Mouse (Mus musculus) myocyte (in vitro differentiated cells): ENCODE data around the gene Selenop.

ENCODE experiments used
- CEBPB ChIP-seq: IDR thresholded peaks from 2 replicates; pipeline ENCODE4 v1.6.1; 2011; ENCODE audit warnings: mild to moderate bottlenecking, moderate library complexity; ENCODE audit not compliant: poor library complexity, insufficient read depth, severe bottlenecking
- E2F4 ChIP-seq: IDR thresholded peaks from one replicate; pipeline ENCODE4 v1.6.1; 2011; ENCODE audit warnings: mild to moderate bottlenecking, control low read depth, moderate library complexity; ENCODE audit not compliant: insufficient read depth
- MYOG ChIP-seq, 3 experiments: IDR thresholded peaks; one replicate each; pipeline ENCODE4 v1.6.1; 2011; ENCODE audit warnings: control low read depth in 2 of 3, low read depth in 2 of 3, mild to moderate bottlenecking in 2 of 3; ENCODE audit not compliant: insufficient read length in 2 of 3, control insufficient read depth in 1 of 3, insufficient read depth in 1 of 3
- POLR2A ChIP-seq: IDR thresholded peaks from one replicate; pipeline ENCODE4 v1.6.1; 2011; ENCODE audit warnings: low read depth, mild to moderate bottlenecking, control low read depth, moderate library complexity; ENCODE audit not compliant: insufficient read length
- TCF3 ChIP-seq: IDR thresholded peaks from one replicate; pipeline ENCODE4 v1.6.1; 2011; ENCODE audit warnings: low read depth, control low read depth; ENCODE audit not compliant: insufficient read length
- USF1 ChIP-seq: IDR thresholded peaks from one replicate; pipeline ENCODE4 v1.6.1; 2011; ENCODE audit warnings: low read depth, mild to moderate bottlenecking, control low read depth, moderate library complexity

DNA sequence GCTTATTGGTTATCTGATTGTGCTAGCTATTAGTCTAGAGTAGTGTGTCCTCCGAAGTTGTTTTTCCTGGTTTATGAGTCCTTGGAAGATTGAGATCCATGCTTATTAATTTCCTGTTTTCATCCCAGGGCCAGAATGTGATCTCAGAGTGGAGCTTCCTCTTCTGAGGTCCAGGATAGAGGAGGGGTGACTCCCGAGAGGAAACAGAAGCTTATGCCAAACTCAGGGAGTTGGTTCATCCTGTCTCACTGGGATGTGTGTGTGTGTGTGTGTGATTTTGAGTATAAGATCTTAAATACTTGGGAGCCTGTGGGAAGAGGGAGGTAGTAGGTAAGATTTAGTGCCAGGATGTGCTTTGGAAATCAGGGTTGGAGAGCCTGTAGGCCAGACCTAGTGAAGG is 40.2 kb upstream of the Selenop start:
- TF ChIP-seq USF1 (no peak), POLR2A (no peak), MYOG (IDR thresholded peaks at IDR 0.05; ENCODE audit: control insufficient read depth in 1 of 3, insufficient read depth in 1 of 3, insufficient read length in 2 of 3, low read depth in 2 of 3) (no peak), E2F4 (no peak), TCF3 (no peak), CEBPB (no peak)
